Mouse (Mus musculus) embryonic facial prominence, embryonic 12.5 days (tissue): ENCODE data around the gene Got1. TPM values are rescaled to one million over a fixed set of nuclear protein-coding genes. Genes with fewer than 3 reads are reported as not detected.

Experiments used
- ATAC-seq: fragments of 200-750 bp; cut with Nextera tagmentation; 2 replicates; pipeline ENCODE4 v1.8.0; 2017; ENCODE audit not compliant: insufficient number of reproducible peaks, insufficient read depth, low FRiP score, low TSS enrichment
- H3K27ac ChIP-seq: fragments of 300-500 bp; sonication (generic); 2 replicates; pipeline ENCODE4 v1.5.1; 2016; ENCODE audit warnings: mild to moderate bottlenecking
- H3K27me3 ChIP-seq: fragments of 300-500 bp; sonication (generic); 2 replicates; pipeline ENCODE4 v1.6.1; 2016; ENCODE audit warnings: mild to moderate bottlenecking, moderate library complexity
- H3K36me3 ChIP-seq: fragments of 300-500 bp; sonication (generic); 2 replicates; pipeline ENCODE4 v1.6.1; 2016; ENCODE audit warnings: mild to moderate bottlenecking
- H3K4me1 ChIP-seq: fragments of 300-500 bp; sonication (generic); 2 replicates; pipeline ENCODE4 v1.6.1; 2016
- H3K4me2 ChIP-seq: fragments of 300-500 bp; sonication (generic); replicated peaks from 2 replicates; pipeline ENCODE4 v1.6.1; 2016; ENCODE audit warnings: mild to moderate bottlenecking, moderate library complexity
- H3K4me3 ChIP-seq: fragments of 300-500 bp; sonication (generic); 2 replicates; pipeline ENCODE4 v1.5.1; 2016; ENCODE audit warnings: mild to moderate bottlenecking
- H3K9ac ChIP-seq: fragments of 300-500 bp; sonication (generic); 2 replicates; pipeline ENCODE4 v1.6.1; 2016; ENCODE audit warnings: mild to moderate bottlenecking, moderate library complexity
- H3K9me3 ChIP-seq: fragments of 300-500 bp; sonication (generic); 2 replicates; pipeline ENCODE4 v1.6.1; 2016; ENCODE audit warnings: mild to moderate bottlenecking, moderate library complexity
- whole genome bisulfite sequencing: fragments of 180-500 bp; shearing (Covaris S2); methylation state at CpG from one replicate; pipeline ENCODE4 v1.1.7; 2016; 5-methylcytosine and 5-hydroxymethylcytosine counted together
- polyA plus RNA-seq: library from polyadenylated mRNA; unstranded; fragments of >200 nt; fragmentation: Nextera tagmentation; extraction: Ambion mirVana; gene quantifications from 2 replicates; pipeline ENCODE4 v1.2.1, GENCODE M21; 2016

Got1 gene
- polyA plus RNA-seq, 1 experiment from 2014 or later, result 42.9 TPM

GRCm38 (mm10) chr19:43478891-43479290, 45.5 kb downstream of the Got1 start:
- no peak overlapping the region for H3K4me3 ChIP-seq
- no peaks in the 10 kb centered on the region for H3K27me3 ChIP-seq
- no peaks in the 10 kb centered on the region for H3K36me3 ChIP-seq
- H3K9me3 ChIP-seq, result no peaks in the 10 kb centered on the region
- H3K4me1 ChIP-seq, result peaks cover 22% of the 10 kb centered on the region
- no peak for ATAC-seq
- H3K27ac ChIP-seq, result no peak overlapping the region
- WGBS, result 19% methylated on average over 5 of the region's 5 CpGs
- H3K9ac ChIP-seq, result no peak overlapping the region
- H3K4me2 ChIP-seq, result no peak overlapping the region

GRCm38 (mm10) chr19:43477436-43477835, 47.0 kb downstream of the Got1 start:
- Histone ChIP-seq H3K4me3 (no peak overlapping the region), H3K9ac (no peak overlapping the region), H3K27me3 (no peaks in the 10 kb centered on the region), H3K36me3 (no peaks in the 10 kb centered on the region), H3K4me2 (no peak overlapping the region), H3K9me3 (no peaks in the 10 kb centered on the region), H3K27ac (no peak overlapping the region), H3K4me1 (peaks cover 22% of the 10 kb centered on the region)
- 61% methylated on average over 5 of the region's 5 CpGs for WGBS
- no peak for ATAC-seq

GRCm38 (mm10) chr19:43476063-43476462, 48.3 kb downstream of the Got1 start:
- H3K27ac ChIP-seq, result no peak overlapping the region
- no peak overlapping the region for H3K4me2 ChIP-seq
- no peak for ATAC-seq
- peaks cover 22% of the 10 kb centered on the region for H3K4me1 ChIP-seq
- no peak overlapping the region for H3K9ac ChIP-seq
- H3K27me3 ChIP-seq, result no peaks in the 10 kb centered on the region
- WGBS, result 69% methylated on average over 7 of the region's 7 CpGs
- H3K9me3 ChIP-seq, result no peaks in the 10 kb centered on the region
- no peaks in the 10 kb centered on the region for H3K36me3 ChIP-seq
- no peak overlapping the region for H3K4me3 ChIP-seq

GRCm38 (mm10) chr19:43475642-43476041, 48.8 kb downstream of the Got1 start:
- Histone ChIP-seq H3K36me3 (no peaks in the 10 kb centered on the region), H3K27me3 (no peaks in the 10 kb centered on the region), H3K4me2 (no peak overlapping the region), H3K27ac (no peak overlapping the region), H3K4me3 (no peak overlapping the region), H3K4me1 (peaks cover 22% of the 10 kb centered on the region), H3K9me3 (no peaks in the 10 kb centered on the region), H3K9ac (0 out of 2 replicates have a peak overlapping the region, but pooled peaks have one; percentile 4)
- WGBS, result 36% methylated on average over 2 of the region's 2 CpGs
- no peak for ATAC-seq

- Histone ChIP-seq H3K4me2 (no peak overlapping the region), H3K27me3 (no peaks in the 10 kb centered on the region), H3K36me3 (no peaks in the 10 kb centered on the region), H3K9ac (no peak overlapping the region), H3K27ac (no peak overlapping the region), H3K4me3 (no peak overlapping the region), H3K9me3 (no peaks in the 10 kb centered on the region), H3K4me1 (peaks cover 11% of the 10 kb centered on the region)
- 90% methylated on average over 7 of the region's 7 CpGs for WGBS
- ATAC-seq, result no peak
These were observed 51.6 kb downstream of the Got1 start for GRCm38 (mm10) chr19:43472781-43473180.

GRCm38 (mm10) chr19:43472331-43472730, 52.1 kb downstream of the Got1 start:
- H3K27me3 ChIP-seq, result no peaks in the 10 kb centered on the region
- WGBS, result 66% methylated on average over 8 of the region's 8 CpGs
- H3K27ac ChIP-seq, result no peak overlapping the region
- no peak overlapping the region for H3K9ac ChIP-seq
- H3K4me3 ChIP-seq, result no peak overlapping the region
- H3K36me3 ChIP-seq, result no peaks in the 10 kb centered on the region
- H3K9me3 ChIP-seq, result no peaks in the 10 kb centered on the region
- peaks cover 11% of the 10 kb centered on the region for H3K4me1 ChIP-seq
- ATAC-seq, result no peak
- no peak overlapping the region for H3K4me2 ChIP-seq

GRCm38 (mm10) chr19:43469333-43469732, 55.1 kb downstream of the Got1 start:
- Histone ChIP-seq H3K27ac (no peak overlapping the region), H3K9ac (no peak overlapping the region), H3K4me3 (no peak overlapping the region), H3K9me3 (no peaks in the 10 kb centered on the region), H3K4me1 (peaks cover 4% of the 10 kb centered on the region; the same call in 1 of the 2 replicates), H3K4me2 (no peak overlapping the region), H3K27me3 (no peaks in the 10 kb centered on the region; the same call in 1 of the 2 replicates), H3K36me3 (no peaks in the 10 kb centered on the region)
- no peak for ATAC-seq
- WGBS, result 57% methylated on average over 7 of the region's 7 CpGs

GRCm38 (mm10) chr19:43467927-43468685, 56.3 kb downstream of the Got1 start:
- Histone ChIP-seq H3K27ac (no peak overlapping the region), H3K4me2 (no peak overlapping the region), H3K4me3 (no peak overlapping the region), H3K36me3 (no peaks in the 10 kb centered on the region), H3K27me3 (no peaks in the 10 kb centered on the region; the same call in 1 of the 2 replicates), H3K4me1 (peaks cover 4% of the 10 kb centered on the region; the same call in 1 of the 2 replicates), H3K9ac (no peak overlapping the region), H3K9me3 (no peaks in the 10 kb centered on the region)
- 83% methylated on average over 12 of the region's 12 CpGs for WGBS
- no peak for ATAC-seq

GRCm38 (mm10) chr19:43465601-43466255, 58.7 kb downstream of the Got1 start:
- Histone ChIP-seq H3K9ac (no peak overlapping the region), H3K27ac (no peak overlapping the region), H3K36me3 (no peaks in the 10 kb centered on the region), H3K4me1 (peaks cover 4% of the 10 kb centered on the region; the same call in 1 of the 2 replicates), H3K27me3 (no peaks in the 10 kb centered on the region; the same call in 1 of the 2 replicates), H3K4me3 (no peak overlapping the region), H3K9me3 (no peaks in the 10 kb centered on the region), H3K4me2 (no peak overlapping the region)
- WGBS, result 90% methylated on average over 14 of the region's 14 CpGs
- ATAC-seq, result no peak

GRCm38 (mm10) chr19:43465076-43465475, 59.3 kb downstream of the Got1 start:
- no peak for ATAC-seq
- H3K27ac ChIP-seq, result no peak overlapping the region
- H3K4me1 ChIP-seq, result peaks cover 4% of the 10 kb centered on the region; the same call in 1 of the 2 replicates
- no peaks in the 10 kb centered on the region; the same call in 1 of the 2 replicates for H3K27me3 ChIP-seq
- H3K4me2 ChIP-seq, result no peak overlapping the region
- 89% methylated on average over 11 of the region's 11 CpGs for WGBS
- no peaks in the 10 kb centered on the region for H3K9me3 ChIP-seq
- no peak overlapping the region for H3K9ac ChIP-seq
- no peak overlapping the region for H3K4me3 ChIP-seq
- H3K36me3 ChIP-seq, result no peaks in the 10 kb centered on the region

- no peak for ATAC-seq
- no peaks in the 10 kb centered on the region for H3K36me3 ChIP-seq
- no peaks in the 10 kb centered on the region; the same call in 1 of the 2 replicates for H3K27me3 ChIP-seq
These were observed 60.1 kb downstream of the Got1 start for GRCm38 (mm10) chr19:43464294-43464687.

More at GRCm38 (mm10) chr19:43464294-43464687, 60.1 kb downstream of the Got1 start:
- Histone ChIP-seq H3K4me2 (no peak overlapping the region), H3K9ac (no peak overlapping the region), H3K9me3 (no peaks in the 10 kb centered on the region), H3K4me3 (no peak overlapping the region), H3K27ac (no peak overlapping the region), H3K4me1 (peaks cover 2% of the 10 kb centered on the region; the same call in 1 of the 2 replicates)
- 91% methylated on average over 3 of the region's 3 CpGs for WGBS
